Mouse (Mus musculus) c-Kit-positive CD71-negative TER-119-negative erythroid progenitor cells, embryonic 14.5 days (primary cell): Measurements from ENCODE around the gene Itga10.
"Not testable (repeated sequence)": the region's sequence is repeated elsewhere in the genome, so short reads cannot be mapped to it uniquely, and the experiment has no call there.

Source experiments
- DNase-seq: peaks from one replicate; pipeline ENCODE4 v3.0.0-alpha.2; 2013; ENCODE audit warnings: low read depth

Gene Itga10

DNA sequence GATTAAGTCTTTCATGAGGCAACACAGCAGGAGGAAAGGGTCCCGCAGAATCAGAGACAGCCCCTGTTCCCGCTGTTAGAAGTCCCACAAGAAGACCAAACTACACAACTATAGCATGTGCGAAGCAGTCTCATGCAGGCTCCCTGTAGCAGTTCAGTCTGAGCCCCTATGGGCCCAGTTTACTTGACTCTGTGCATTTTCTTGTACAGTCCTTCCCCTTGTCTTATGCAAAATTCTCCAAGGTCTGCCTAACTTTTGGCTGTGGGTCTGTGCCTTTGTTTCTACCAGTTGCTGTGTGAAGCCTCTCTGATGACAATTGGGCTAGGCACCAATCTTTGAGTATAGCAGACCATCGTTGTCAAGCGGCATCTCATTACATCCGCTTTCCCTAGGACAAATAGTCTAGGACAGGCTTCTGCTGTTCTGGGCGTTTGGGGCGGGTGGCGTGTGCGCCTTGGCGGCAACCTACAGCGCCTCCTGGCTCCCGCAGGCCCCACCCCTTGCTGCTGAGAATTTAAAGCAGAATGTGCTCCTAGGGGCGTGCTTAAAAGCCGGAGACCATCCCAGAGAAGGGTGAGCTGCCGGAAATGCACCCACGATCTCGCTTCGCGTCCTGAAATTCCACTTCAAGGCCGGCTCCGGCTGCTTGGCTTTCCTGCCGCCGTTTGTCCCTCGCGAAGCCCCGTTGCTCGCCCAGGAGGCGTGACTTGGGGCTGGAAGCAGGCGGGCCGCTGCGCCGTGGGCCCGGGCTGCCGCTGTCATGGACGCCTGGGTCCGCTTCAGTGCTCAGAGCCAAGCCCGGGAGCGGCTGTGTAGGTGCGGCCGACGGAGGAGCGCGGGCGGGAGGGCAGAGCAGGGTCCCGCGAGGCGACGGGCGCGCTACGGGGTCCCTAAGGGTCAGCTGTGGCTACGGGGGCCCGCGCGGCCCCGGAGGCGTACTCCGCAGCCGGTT, 10.2 kb upstream of the Itga10 start, which contains the start of the genes Pex11b and Gm42957:
TSS of gene Pex11b (plus strand) at position 449 of the 952 bp plus-strand sequence.
TSS of gene Gm42957 (plus strand) at position 547 of the 952 bp plus-strand sequence.
- DNase-seq = peak; percentile 73

DNA sequence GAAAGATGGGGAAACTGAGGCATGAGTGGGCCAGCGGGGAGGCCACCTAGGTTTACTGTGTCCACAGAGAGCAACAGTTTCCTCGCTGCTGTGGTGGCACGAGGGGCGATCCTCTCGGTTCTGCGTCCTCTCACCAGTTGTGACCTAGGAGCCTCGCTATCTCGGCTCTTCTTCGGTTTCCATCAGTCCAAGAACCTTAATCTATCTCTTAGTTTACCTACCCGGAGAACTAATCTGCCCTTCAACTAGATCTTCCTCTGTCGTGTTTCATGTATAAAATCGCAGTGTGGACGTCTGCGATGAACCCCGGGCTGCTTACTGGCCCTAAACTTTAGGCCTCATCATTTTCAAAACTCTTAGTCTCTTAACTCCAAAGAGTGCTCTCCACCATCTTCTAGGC, 9.5 kb upstream of the Itga10 start:
- peak; percentile 10 for DNase-seq

DNA sequence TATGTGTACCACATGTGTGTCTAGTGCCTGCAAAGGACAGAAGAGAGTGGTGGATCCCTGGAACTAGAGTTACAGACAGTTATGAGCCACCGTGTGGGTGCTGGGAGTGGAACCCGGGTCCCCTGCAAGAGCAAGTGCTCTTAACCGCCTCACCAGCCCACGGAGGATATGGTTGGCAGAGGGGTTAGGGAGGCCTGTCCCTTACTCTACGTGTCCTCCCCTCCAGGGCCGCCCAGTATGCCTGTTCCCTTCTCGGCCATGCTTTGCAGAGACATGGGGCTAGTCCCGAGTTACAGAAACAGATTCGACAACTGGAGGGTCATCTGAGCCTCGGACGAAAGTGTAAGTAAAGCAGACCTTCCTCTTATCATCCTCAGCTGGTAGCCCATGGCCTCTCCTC, 8.9 kb upstream of the Itga10 start:
- DNase-seq = no peak

DNA sequence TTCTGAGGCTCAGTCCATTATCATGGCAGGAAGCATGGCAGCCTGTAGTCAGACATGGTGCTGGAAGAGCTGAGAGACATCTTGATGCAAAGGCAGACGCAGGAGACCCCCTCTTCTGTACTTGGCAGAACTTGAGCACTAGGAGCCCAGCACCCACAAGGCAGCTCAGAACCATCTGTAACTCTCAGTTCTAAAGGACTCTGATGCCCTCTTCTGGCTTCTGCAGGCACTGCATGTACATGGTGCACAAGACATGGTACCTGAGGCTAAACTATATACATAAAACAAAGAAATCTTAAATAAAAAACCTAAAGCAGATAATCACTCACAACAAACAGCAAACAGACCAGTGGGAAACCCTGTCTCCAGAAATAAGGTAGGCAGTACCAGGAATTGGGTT, 6.2 kb upstream of the Itga10 start:
- DNase-seq = peak; percentile 58

DNA sequence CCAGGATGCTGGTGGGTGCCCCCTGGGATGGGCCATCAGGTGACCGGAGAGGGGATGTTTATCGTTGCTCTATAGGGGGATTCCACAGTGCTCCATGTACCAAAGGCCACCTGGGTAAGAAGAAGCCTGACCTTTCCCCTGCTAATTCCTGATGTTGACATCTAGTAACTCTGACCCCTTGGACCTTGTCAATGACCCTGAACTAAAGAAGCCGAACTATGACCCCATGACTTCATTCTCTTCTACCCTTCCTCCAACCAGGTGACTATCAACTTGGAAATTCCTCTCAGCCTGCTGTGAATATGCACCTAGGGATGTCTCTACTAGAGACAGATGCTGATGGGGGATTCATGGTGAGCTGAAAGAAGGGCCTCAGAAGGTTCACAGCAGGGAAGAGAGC, 2.0 kb downstream of the Itga10 start:
- DNase-seq = no peak

DNA sequence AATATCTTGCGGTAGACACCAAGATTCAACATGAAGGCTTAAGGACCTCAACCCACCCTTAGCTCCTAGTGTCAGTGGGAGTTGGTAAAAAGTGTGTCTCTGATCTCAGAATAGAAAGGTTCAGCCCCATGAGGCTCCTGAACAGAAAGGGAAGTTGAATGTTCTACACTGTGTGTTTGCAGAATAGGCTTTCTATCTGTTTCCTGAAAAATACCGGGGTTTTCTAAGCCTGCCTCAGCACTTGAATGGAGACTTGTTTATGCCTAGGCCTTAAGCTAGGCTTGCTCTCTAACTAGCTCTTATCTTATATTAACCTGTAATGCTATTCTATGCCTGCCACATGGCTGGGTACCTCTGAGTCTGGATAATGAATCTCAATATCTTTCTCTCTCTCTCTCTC, 15.5 kb downstream of the Itga10 start:
- no peak for DNase-seq

DNA sequence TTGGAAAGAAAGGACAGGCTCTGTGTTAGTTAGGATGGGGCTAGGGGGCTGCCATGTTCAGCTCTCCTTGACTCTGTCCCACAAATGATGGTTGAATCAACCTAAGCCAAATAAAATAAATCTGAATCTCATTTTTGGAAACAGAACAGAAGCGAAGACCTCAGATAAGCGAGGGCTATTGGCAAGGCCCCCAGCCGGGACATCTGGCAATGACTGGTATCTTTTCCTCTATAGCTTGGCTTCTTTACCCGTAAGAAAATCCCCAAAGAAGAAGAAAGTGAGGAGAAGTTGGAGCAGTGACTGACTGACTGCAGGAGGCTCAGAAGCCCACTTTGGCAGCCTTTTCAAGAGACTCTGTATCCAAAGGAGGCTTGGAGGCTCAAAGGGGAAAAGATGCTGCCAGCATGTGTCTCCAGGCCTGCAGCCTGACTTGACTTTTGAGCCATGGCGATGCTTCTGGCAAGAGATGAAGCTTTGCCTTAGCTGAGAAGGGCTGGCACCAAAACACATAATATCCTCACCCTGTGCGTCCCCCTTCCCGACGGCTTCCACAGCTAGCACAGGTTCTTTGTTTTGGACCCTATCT, 17.4 kb downstream of the Itga10 start:
- no peak for DNase-seq

DNA sequence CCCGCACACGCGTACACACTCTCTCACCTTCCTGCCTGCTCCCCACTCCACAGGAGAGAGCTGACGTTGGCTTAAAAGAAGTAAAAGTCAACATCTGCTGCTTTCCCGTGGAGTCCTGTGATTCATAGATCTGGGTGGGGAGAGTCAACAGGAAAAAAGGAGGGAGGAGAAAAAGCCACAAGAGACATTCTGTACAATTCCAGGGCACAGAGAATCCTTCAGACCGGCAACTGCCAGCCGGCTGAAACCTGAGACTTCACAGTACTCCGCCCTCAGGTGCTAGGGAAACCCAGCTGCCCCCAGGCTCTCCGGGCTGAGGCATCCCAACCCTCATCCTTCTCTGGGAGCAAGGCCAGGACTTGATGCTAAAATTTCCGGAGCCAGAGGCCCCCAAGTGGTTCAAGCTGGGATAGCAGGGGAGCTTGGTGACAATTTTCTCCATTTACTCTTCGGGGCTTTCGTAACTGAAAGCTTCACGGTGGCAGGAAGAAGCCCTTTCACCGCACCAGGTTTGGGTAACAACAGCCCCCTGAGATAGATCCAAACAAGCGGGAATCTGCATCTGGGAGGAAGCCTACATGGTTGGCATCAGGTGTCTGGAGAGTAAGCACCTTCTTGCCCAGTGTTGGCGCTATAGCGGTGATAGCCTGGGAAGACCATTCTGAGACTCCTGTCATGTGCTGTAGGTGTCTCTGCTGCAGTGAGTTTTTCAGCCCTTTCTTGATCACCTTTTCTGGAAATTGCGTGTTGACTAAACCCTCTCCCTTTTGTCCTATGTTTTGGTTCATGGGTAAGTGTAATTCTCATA, 18.3 kb downstream of the Itga10 start:
- peak; percentile 74 for DNase-seq

DNA sequence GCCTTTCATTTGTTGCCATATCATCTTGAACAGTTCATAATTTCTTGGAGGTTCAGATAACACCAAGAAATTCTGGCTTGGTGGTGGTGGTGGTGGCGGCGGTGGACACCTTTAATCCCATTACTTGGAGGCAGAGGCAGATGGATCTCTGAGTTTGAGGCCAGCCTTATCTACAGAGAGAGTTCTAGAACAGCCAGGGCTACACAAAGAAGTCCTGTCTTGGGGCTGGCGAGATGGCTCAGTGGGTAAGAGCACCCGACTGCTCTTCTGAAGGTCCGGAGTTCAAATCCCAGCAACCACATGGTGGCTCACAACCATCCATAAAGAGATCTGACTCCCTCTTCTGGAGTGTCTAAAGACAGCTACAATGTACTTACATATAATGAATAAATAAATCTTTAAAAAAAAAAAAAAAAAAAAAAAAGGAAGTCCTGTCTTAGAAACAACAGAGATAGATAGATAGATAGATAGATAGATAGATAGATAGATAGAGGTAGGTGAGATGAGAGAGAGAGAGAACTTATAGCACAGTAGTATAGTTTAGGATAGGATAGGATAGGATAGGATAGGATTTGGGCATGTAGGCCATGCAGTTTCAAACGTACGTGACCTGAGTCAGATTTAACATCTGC, 20.5 kb downstream of the Itga10 start:
- not testable (repeated sequence) for DNase-seq

DNA sequence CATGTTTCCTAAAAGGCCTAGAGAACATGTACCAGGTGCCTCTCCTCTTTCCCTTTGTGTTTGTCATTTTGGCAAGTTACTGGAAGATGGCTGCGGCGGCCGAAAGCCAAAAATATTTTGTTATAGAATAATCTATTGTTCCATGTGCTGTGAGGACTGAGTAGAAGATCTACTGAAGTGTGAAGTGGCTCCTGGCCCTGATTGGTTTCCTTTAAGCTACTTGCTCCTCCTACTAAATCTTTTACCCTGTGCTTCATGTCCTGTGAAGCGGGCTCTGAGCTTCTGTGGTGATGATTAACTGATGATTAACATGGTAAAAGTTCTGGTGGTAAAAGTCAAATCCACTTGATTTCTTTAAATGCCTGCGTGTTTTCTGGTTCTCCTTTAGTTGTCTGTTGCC, 21.5 kb downstream of the Itga10 start:
- no peak for DNase-seq

DNA sequence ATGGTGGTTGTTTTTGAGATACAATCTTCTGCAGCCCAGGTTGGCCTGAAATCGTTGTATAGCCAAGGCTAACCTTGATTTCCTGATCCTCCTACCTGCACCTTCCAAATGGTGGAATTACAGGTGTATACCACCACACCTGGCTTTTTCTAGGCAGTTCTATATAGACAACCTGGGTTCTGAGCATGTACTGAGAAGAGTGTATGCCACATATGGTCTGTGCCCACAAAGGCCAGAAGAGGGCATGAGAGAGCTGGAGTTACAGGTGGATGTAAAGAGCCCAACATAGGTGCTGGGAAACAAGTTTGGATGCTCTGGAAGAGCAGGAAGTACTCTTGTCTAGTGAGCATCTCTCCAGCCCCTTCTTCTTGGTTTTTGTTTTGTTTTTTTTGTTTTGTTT, 21.9 kb downstream of the Itga10 start:
- DNase-seq = no peak

DNA sequence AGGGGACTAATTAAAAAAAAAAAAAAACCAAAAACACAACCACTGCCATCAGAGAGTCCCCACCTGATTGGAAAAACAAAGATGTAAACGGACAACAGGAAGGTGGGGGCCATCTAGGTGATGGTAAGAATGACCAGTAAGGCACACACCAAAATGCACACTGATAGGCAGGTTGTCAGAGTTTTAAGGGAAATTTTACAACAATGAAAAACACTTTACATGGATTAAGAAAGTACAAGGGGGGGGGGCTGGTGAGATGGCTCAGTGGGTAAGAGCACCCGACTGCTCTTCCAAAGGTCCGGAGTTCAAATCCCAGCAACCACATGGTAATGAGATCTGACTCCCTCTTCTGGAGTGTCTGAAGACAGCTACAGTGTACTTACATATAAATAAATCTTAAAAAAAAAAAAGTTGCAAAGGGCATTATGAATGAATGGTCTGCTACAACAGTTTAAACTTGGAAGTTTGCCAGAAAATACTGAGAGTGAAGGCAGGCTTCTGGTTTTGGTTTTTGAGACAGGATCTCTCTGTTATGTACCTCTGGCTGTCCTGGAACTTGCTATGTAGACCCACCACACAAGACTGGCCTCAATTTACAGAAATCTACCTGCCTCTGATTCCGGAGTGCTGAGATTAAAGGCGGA, 23.2 kb downstream of the Itga10 start:
- DNase-seq = no peak

DNA sequence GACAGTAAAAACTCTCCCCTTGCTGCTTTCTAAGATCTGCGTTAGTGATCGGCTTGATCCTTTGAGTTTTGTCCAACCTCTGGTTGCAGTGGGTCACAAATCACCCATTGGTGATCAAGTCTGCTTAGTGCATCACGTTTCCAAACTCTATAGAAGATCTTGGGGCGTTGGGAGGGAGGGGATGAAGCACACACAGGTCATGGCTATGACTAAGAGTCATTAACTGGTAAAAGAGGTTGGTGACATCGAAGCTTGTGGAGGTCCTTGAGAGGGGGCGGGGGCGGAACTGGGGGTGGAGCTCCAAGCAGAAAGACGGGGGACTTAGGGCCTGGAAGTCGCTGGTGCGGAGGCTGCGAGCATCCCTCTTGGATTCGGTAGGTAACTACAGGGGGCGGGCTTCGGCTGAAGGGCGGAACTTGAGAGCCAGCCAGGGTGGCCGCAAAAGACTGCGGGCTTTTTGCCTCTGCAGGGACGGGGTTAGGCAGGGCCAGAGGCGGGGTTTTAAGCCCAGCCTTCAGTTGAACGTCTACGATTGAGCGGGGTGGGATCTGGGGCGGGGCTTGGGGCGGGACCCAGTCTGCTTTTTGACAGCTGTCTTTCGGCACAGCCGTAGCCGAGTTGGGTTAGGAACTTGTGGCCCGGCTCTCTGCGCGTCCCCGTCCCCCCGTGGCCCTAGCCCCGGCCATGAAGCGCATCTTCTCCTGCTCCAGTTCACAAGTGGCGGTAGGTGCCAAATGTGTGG, 24.5 kb downstream of the Itga10 start, which contains the start of gene Ankrd35:
TSS of gene Ankrd35 (plus strand) at position 405 of the 742 bp plus-strand sequence.
- DNase-seq = peak; percentile 76

DNA sequence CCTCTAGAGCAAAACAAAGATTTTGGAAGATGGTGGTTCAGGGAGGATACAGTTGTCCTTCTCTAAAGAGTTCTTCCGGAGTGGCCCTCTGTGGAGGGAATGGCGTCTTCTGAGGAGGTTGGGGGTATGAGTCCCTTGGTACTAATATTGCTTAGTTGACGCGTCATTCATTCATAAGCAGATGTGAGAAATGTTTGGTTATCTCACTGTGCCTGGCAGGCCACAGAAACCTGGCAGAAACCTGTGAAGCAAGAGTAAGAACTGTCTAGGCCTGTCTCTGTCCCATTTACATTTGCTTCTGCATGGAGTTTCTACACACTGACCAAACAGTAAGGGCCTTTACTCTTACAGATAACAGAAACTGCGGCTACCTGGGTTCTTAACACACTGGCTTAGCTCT, 26.1 kb downstream of the Itga10 start:
- DNase-seq = no peak

DNA sequence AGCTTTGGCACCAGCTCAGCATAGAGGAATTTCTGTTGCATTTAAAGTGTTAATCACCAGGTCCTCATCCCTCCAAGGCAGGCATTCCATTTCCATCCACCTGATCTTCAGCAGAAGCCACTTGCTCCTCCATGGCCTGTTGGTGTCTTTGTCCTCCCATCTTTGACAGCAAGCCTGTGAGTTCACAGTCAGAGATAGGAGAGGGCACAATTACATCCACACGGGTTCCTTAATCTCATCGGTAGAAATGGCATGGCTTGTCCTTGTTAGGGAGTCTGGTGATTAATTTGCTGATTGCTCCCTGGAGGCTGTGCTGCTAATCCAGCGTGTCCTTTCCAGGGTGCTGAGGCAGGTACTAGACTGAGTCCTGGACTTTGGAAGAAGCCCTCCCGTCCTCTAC, 28.1 kb downstream of the Itga10 start:
- DNase-seq = no peak

DNA sequence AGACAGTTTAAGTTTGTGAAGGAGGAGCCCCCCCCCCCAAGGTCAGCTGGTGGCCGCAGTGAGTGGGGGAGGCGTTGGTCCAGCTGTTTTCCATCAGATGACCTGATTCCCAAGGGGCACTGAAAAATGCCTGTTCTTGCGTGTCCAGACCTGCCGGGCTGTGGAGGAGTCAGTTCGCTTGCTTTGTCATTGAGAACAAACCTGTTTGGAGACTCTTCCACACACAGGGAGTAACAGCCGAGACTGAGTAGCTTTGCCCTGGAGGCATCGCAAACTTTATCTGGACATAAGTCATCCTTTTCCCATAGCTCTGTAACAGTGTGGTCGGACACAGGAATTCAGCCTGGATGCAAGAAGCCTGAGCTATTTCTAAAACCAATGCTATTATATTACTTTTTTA, 29.1 kb downstream of the Itga10 start:
- DNase-seq = no peak

DNA sequence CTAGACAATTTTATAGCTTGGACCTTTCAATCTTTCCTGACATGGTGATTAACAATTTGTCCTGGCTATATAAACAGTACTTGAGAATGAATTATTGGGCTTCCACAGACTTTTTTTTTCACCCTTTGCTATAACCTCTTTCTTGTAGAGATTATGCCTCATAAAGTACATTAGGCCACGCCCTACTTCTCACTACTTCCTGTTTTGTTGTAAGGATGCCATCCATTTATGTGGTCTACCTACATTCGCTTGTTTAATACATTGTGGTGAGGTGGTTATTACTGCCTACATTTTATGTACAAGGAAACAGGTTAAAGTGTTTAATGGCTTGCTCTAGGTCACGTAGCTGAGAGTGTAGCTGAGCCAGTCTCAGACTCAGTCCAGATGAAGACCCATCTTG, 29.8 kb downstream of the Itga10 start:
- no peak for DNase-seq

DNA sequence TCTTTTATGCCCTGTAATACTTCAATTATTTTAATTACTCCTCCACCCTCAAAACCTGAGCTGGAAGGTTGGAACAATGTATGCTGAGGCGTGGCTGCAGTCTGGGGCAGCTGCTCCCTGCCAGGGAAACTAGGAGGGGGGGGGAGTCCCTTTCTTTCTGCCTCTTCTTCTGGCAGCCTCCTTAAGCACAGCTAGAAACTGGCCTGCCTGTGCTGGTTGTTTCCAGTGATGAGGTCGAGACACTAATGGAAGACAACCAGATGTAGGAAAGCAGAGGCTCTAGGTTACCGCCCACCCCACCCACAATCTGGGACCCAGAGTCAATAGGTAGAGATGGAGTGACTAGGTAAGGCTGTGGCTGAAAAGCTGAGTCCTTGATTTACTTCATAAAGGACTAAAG, 30.3 kb downstream of the Itga10 start:
- DNase-seq = no peak

DNA sequence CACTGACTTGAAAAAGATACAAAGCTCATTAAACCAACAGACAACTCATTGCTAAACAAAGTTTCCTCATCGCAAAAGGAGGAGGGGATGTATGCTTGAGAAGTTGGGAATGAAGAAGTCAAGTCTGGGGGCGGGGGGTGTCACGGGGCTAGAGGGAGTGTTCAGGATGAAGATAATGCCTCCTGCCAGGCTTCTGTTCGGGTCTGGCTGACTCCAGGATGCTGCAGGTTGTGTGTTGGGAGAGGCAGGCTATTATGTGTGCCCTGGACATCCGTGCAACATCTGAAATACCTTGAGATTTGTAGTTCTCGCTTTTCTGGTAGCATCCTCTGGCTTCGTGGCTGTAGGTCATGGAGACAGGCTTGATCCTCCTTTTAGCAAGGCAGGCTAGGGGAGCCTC, 33.1 kb downstream of the Itga10 start:
- DNase-seq = no peak

DNA sequence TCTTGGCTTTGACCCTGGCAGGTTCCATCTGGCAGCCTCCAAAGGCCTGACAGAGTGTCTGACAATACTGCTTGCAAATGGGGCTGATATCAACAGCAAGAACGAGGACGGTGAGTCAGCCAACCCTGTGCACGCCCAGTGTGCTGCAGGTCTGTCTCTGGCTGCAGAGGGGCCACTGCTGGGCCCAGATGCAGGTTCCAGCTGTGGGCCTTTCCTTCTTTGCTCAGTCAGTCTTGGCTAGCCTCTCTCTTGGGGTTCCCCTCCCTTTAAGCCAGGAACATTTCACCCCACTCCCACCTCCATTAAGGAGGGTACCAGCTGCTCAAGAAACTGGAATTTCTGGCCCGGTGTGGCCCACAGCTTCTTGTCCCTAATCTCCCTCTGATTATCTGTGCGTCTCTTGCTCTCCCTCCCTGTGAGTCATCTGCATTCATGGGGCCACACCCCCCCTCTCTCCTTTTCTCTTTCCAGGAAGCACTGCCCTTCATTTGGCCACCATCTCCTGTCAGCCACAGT, 33.8 kb downstream of the Itga10 start:
- DNase-seq = no peak
